Mouse (Mus musculus) C2C12 (cell line): Measurements from ENCODE around the gene Smyd1.

Experiments
- CEBPB ChIP-seq: IDR thresholded peaks from one replicate; pipeline ENCODE4 v1.6.1; 2011; ENCODE audit warnings: low read depth, mild to moderate bottlenecking, control low read depth, moderate library complexity
- CTCF ChIP-seq: IDR thresholded peaks from one replicate; pipeline ENCODE4 v1.5.1; 2011; ENCODE audit not compliant: control insufficient read depth, insufficient read depth, insufficient read length
- FOSL1 ChIP-seq: IDR thresholded peaks from one replicate; pipeline ENCODE4 v1.8.0; 2011; ENCODE audit warnings: mild to moderate bottlenecking, low read length; ENCODE audit not compliant: poor library complexity, insufficient read depth, severe bottlenecking
- MAX ChIP-seq: IDR thresholded peaks from one replicate; pipeline ENCODE4 v1.6.1; 2011; ENCODE audit warnings: mild to moderate bottlenecking, control low read depth
- MYOD1 ChIP-seq: IDR thresholded peaks from one replicate; pipeline ENCODE4 v1.6.1; 2011; ENCODE audit warnings: low read depth; ENCODE audit not compliant: control insufficient read depth, insufficient read length
- MYOG ChIP-seq: IDR thresholded peaks from one replicate; pipeline ENCODE4 v1.6.1; 2011; ENCODE audit not compliant: control insufficient read depth, insufficient read length; ENCODE audit errors: extremely low read depth
- USF1 ChIP-seq: IDR thresholded peaks from one replicate; pipeline ENCODE4 v1.6.1; 2011; ENCODE audit warnings: low read depth, mild to moderate bottlenecking, control low read depth, moderate library complexity

- no peak for TF ChIP-seq CTCF
- TF ChIP-seq MAX: no peak
- no peak for TF ChIP-seq USF1
- TF ChIP-seq MYOD1: no peak
- TF ChIP-seq FOSL1: no peak
- TF ChIP-seq MYOG: no peak
- TF ChIP-seq CEBPB: no peak
These were observed 125.9 kb downstream of the Smyd1 start for GRCm38 (mm10) chr6:71196107-71196506.
